Mouse (Mus musculus): Measurements from ENCODE around the gene Ppm1n. TPM values are rescaled to one million over a fixed set of nuclear protein-coding genes. Genes with fewer than 3 reads are reported as not detected.

Ppm1n gene
- polyA plus RNA-seq (2015; fragmentation: Nextera tagmentation; extraction: Ambion mirVana), result 0.41 and 0.59 TPM in 2 replicates

GRCm38 (mm10) chr7:19279581-19280114 lies at the start of gene Ppm1n:
Gene Ppm1n, minus strand, starts transcription at chr7:19280064.
- Histone ChIP-seq H3K4me1 (replicated peaks) (peaks cover 27% of the 10 kb centered on the region), H3K36me3 (no peaks in the 10 kb centered on the region), H3K27me3 (peaks cover 47% of the 10 kb centered on the region), H3K4me3 (peak within 1 kb of the TSS; percentile 32), H3K9me3 (no peaks in the 10 kb centered on the region), H3K27ac (replicated peaks) (no peak within 1 kb of the TSS), H3K9ac (peak within 1 kb of the TSS; percentile 55; the same call in 1 of the 2 replicates), H3K4me2 (peak within 1 kb of the TSS; percentile 48)
- no peak for ATAC-seq (ENCODE audit: low read depth)
- WGBS, result under 1% methylated on average over 43 of the region's 46 CpGs

- Histone ChIP-seq H3K27ac (replicated peaks) (no peak overlapping the region), H3K9me3 (no peaks in the 10 kb centered on the region), H3K4me3 (no peak overlapping the region), H3K4me2 (no peak overlapping the region), H3K36me3 (no peaks in the 10 kb centered on the region), H3K9ac (no peak overlapping the region), H3K27me3 (no peaks in the 10 kb centered on the region), H3K4me1 (replicated peaks) (peaks cover 22% of the 10 kb centered on the region)
- no peak for ATAC-seq (ENCODE audit: low read depth)
Measured at GRCm38 (mm10) chr7:19328425-19328824, 48.6 kb upstream of the Ppm1n start.

GRCm38 (mm10) chr7:19327782-19328181 lies 47.9 kb upstream of the Ppm1n start:
- no peaks in the 10 kb centered on the region for H3K36me3 ChIP-seq
- peak overlapping the region; percentile 60; the same call in 1 of the 2 replicates for H3K9ac ChIP-seq
- no peaks in the 10 kb centered on the region for H3K9me3 ChIP-seq
- H3K4me2 ChIP-seq, result peak overlapping the region; percentile 72
- peaks cover 20% of the 10 kb centered on the region for H3K4me1 ChIP-seq (replicated peaks)
- WGBS, result 84% methylated on average over 5 of the region's 5 CpGs
- no peak overlapping the region for H3K4me3 ChIP-seq
- ATAC-seq (ENCODE audit: low read depth), result no peak
- H3K27me3 ChIP-seq, result no peaks in the 10 kb centered on the region
- no peak overlapping the region for H3K27ac ChIP-seq (replicated peaks)

- peak overlapping the region; percentile 72 for H3K4me2 ChIP-seq
- 0 out of 2 replicates have a peak, but pooled peaks cover 5% of the 10 kb centered on the region for H3K27me3 ChIP-seq
- H3K9ac ChIP-seq, result peak overlapping the region; percentile 60
- H3K4me3 ChIP-seq, result peak overlapping the region; percentile 39
- no peaks in the 10 kb centered on the region for H3K9me3 ChIP-seq
- H3K4me1 ChIP-seq (replicated peaks), result peaks cover 20% of the 10 kb centered on the region
- no peaks in the 10 kb centered on the region for H3K36me3 ChIP-seq
- under 1% methylated on average over 22 of the region's 22 CpGs for WGBS
- peak; percentile 56 for ATAC-seq (ENCODE audit: low read depth)
- peak overlapping the region; percentile 64 for H3K27ac ChIP-seq (replicated peaks)
Measured at GRCm38 (mm10) chr7:19327128-19327527, 47.3 kb upstream of the Ppm1n start.

GRCm38 (mm10) chr7:19326359-19326758 lies 46.5 kb upstream of the Ppm1n start:
- H3K36me3 ChIP-seq, result no peaks in the 10 kb centered on the region
- H3K27ac ChIP-seq (replicated peaks), result peak overlapping the region; percentile 64
- WGBS, result 0% methylated on average over 18 of the region's 20 CpGs
- H3K4me2 ChIP-seq, result peak overlapping the region; percentile 72
- H3K4me1 ChIP-seq (replicated peaks), result peaks cover 20% of the 10 kb centered on the region
- H3K4me3 ChIP-seq, result peak overlapping the region; percentile 39
- H3K27me3 ChIP-seq, result 0 out of 2 replicates have a peak, but pooled peaks cover 5% of the 10 kb centered on the region
- ATAC-seq (ENCODE audit: low read depth), result peak; percentile 46
- H3K9me3 ChIP-seq, result no peaks in the 10 kb centered on the region
- peak overlapping the region; percentile 60 for H3K9ac ChIP-seq

GRCm38 (mm10) chr7:19325262-19326199 lies 45.7 kb upstream of the Ppm1n start:
- H3K4me3 ChIP-seq, result no peak overlapping the region
- H3K4me2 ChIP-seq, result peak overlapping the region; percentile 72; the same call in 1 of the 2 replicates
- ATAC-seq (ENCODE audit: low read depth), result no peak
- peaks cover 24% of the 10 kb centered on the region for H3K4me1 ChIP-seq (replicated peaks)
- no peak overlapping the region for H3K9ac ChIP-seq
- 73% methylated on average over 21 of the region's 21 CpGs for WGBS
- H3K27ac ChIP-seq (replicated peaks), result no peak overlapping the region
- no peaks in the 10 kb centered on the region for H3K36me3 ChIP-seq
- H3K9me3 ChIP-seq, result no peaks in the 10 kb centered on the region
- H3K27me3 ChIP-seq, result 0 out of 2 replicates have a peak, but pooled peaks cover 5% of the 10 kb centered on the region

- WGBS, result 82% methylated on average over 11 of the region's 11 CpGs
- H3K4me1 ChIP-seq (replicated peaks), result peaks cover 34% of the 10 kb centered on the region
- H3K9me3 ChIP-seq, result no peaks in the 10 kb centered on the region
- H3K4me3 ChIP-seq, result no peak overlapping the region
- no peak overlapping the region for H3K9ac ChIP-seq
- H3K27ac ChIP-seq (replicated peaks), result no peak overlapping the region
- 0 out of 2 replicates have a peak, but pooled peaks cover 5% of the 10 kb centered on the region for H3K27me3 ChIP-seq
- no peak overlapping the region for H3K4me2 ChIP-seq
- H3K36me3 ChIP-seq, result no peaks in the 10 kb centered on the region
- no peak for ATAC-seq (ENCODE audit: low read depth)
Measured at GRCm38 (mm10) chr7:19324221-19324620, 44.4 kb upstream of the Ppm1n start.

- Histone ChIP-seq H3K9ac (no peak overlapping the region), H3K4me1 (replicated peaks) (peaks cover 30% of the 10 kb centered on the region), H3K27ac (replicated peaks) (no peak overlapping the region), H3K4me3 (no peak overlapping the region), H3K9me3 (no peaks in the 10 kb centered on the region), H3K36me3 (no peaks in the 10 kb centered on the region), H3K4me2 (no peak overlapping the region), H3K27me3 (peaks cover 23% of the 10 kb centered on the region)
- no peak for ATAC-seq (ENCODE audit: low read depth)
- 58% methylated on average over 9 of the region's 9 CpGs for WGBS
Measured at GRCm38 (mm10) chr7:19322489-19322888, 42.6 kb upstream of the Ppm1n start.

GRCm38 (mm10) chr7:19321464-19321863 lies 41.6 kb upstream of the Ppm1n start:
- peaks cover 20% of the 10 kb centered on the region for H3K4me1 ChIP-seq (replicated peaks)
- H3K4me2 ChIP-seq, result no peak overlapping the region
- H3K4me3 ChIP-seq, result no peak overlapping the region
- 67% methylated on average over 5 of the region's 5 CpGs for WGBS
- no peaks in the 10 kb centered on the region for H3K9me3 ChIP-seq
- no peak for ATAC-seq (ENCODE audit: low read depth)
- no peaks in the 10 kb centered on the region for H3K36me3 ChIP-seq
- no peak overlapping the region for H3K27ac ChIP-seq (replicated peaks)
- H3K9ac ChIP-seq, result no peak overlapping the region
- peaks cover 27% of the 10 kb centered on the region for H3K27me3 ChIP-seq

- Histone ChIP-seq H3K27me3 (peaks cover 31% of the 10 kb centered on the region), H3K4me2 (peak overlapping the region; percentile 70), H3K4me3 (peak overlapping the region; percentile 47; the same call in 1 of the 2 replicates), H3K36me3 (no peaks in the 10 kb centered on the region), H3K27ac (replicated peaks) (peak overlapping the region; percentile 52; the same call in 1 of the 2 replicates), H3K9me3 (no peaks in the 10 kb centered on the region), H3K4me1 (replicated peaks) (peaks cover 16% of the 10 kb centered on the region), H3K9ac (0 out of 2 replicates have a peak overlapping the region, but pooled peaks have one; percentile 55)
- 37% methylated on average over 7 of the region's 7 CpGs for WGBS
- ATAC-seq (ENCODE audit: low read depth), result no peak
Measured at GRCm38 (mm10) chr7:19320637-19321036, 40.8 kb upstream of the Ppm1n start.

- peaks cover 16% of the 10 kb centered on the region for H3K4me1 ChIP-seq (replicated peaks)
- peaks cover 37% of the 10 kb centered on the region for H3K27me3 ChIP-seq
- peak overlapping the region; percentile 70 for H3K4me2 ChIP-seq
- H3K36me3 ChIP-seq, result no peaks in the 10 kb centered on the region
- no peaks in the 10 kb centered on the region for H3K9me3 ChIP-seq
- under 1% methylated on average over 41 of the region's 41 CpGs for WGBS
- peak overlapping the region; percentile 67 for H3K9ac ChIP-seq
- peak overlapping the region; percentile 52; the same call in 1 of the 2 replicates for H3K27ac ChIP-seq (replicated peaks)
- H3K4me3 ChIP-seq, result peak overlapping the region; percentile 47
- peak; percentile 93 for ATAC-seq (ENCODE audit: low read depth)
Measured at GRCm38 (mm10) chr7:19319906-19320305, 40.0 kb upstream of the Ppm1n start.

GRCm38 (mm10) chr7:19319458-19319857 lies 39.6 kb upstream of the Ppm1n start:
- Histone ChIP-seq H3K27ac (replicated peaks) (no peak overlapping the region), H3K27me3 (peaks cover 42% of the 10 kb centered on the region), H3K4me2 (peak overlapping the region; percentile 70), H3K9me3 (no peaks in the 10 kb centered on the region), H3K36me3 (no peaks in the 10 kb centered on the region), H3K4me1 (replicated peaks) (peaks cover 16% of the 10 kb centered on the region), H3K4me3 (peak overlapping the region; percentile 47), H3K9ac (peak overlapping the region; percentile 67)
- ATAC-seq (ENCODE audit: low read depth), result peak; percentile 82
- WGBS, result 21% methylated on average over 9 of the region's 9 CpGs
